Mouse (Mus musculus) ES-Bruce4 (cell line): Measurements from ENCODE around the gene Foxj2. TPM values are rescaled to one million over a fixed set of nuclear protein-coding genes. Genes with fewer than 3 reads are reported as not detected.

Source experiments
- H3K27ac ChIP-seq: 2 replicates; pipeline ENCODE4 v1.5.1; 2012; ENCODE audit warnings: low read length, inconsistent platforms; ENCODE audit not compliant: insufficient read depth
- H3K27me3 ChIP-seq: 2 replicates; pipeline ENCODE4 v1.6.1; 2012; ENCODE audit warnings: mild to moderate bottlenecking, low read length, inconsistent platforms; ENCODE audit not compliant: control insufficient read depth, poor library complexity, insufficient read depth, severe bottlenecking
- H3K36me3 ChIP-seq: 2 replicates; pipeline ENCODE4 v1.6.1; 2012; ENCODE audit warnings: inconsistent platforms, mild to moderate bottlenecking, low read length, moderate library complexity; ENCODE audit not compliant: control insufficient read depth, poor library complexity, insufficient read depth, severe bottlenecking
- H3K4me1 ChIP-seq: one replicate; pipeline ENCODE4 v1.8.1; 2011; ENCODE audit warnings: low read length; ENCODE audit not compliant: control insufficient read depth, insufficient read depth
- H3K4me3 ChIP-seq: 2 replicates; pipeline ENCODE4 v1.5.1; 2011; ENCODE audit warnings: low read depth, mild to moderate bottlenecking, low read length
- H3K9ac ChIP-seq: 2 replicates; pipeline ENCODE4 v1.6.1; 2012; ENCODE audit warnings: low read depth, mild to moderate bottlenecking, inconsistent platforms; ENCODE audit not compliant: poor library complexity, severe bottlenecking
- H3K9me3 ChIP-seq: replicated peaks from 2 replicates; pipeline ENCODE4 v1.6.1; 2012; ENCODE audit warnings: mild to moderate bottlenecking, low read length, inconsistent platforms; ENCODE audit not compliant: control insufficient read depth, poor library complexity, insufficient read depth, severe bottlenecking
- CTCF ChIP-seq: IDR thresholded peaks from one replicate; pipeline ENCODE4 v1.8.1; 2011; ENCODE audit warnings: low read depth, low read length
- EP300 ChIP-seq: IDR thresholded peaks from 2 replicates; pipeline ENCODE4 v1.6.1; 2011; ENCODE audit warnings: low read depth, low read length; ENCODE audit not compliant: insufficient read depth
- POLR2A ChIP-seq: IDR thresholded peaks from one replicate; pipeline ENCODE4 v1.8.1; 2011; ENCODE audit warnings: low read length; ENCODE audit not compliant: insufficient read depth
- polyA plus RNA-seq: library from polyadenylated mRNA; stranded (reverse); fragments of >200 nt; gene quantifications from 2 replicates; pipeline ENCODE4 v1.2.4, GENCODE M21; 2011; ENCODE audit warnings: low read depth; ENCODE audit not compliant: missing spikeins, insufficient read depth, insufficient read length

Foxj2 gene
- polyA plus RNA-seq, 1 experiment, result 10.9 TPM

- Histone ChIP-seq H3K27me3 (no peaks in the 10 kb centered on the region), H3K36me3 (no peaks in the 10 kb centered on the region), H3K9ac (no peak overlapping the region), H3K4me3 (no peak overlapping the region), H3K27ac (no peak overlapping the region), H3K4me1 (no peaks in the 10 kb centered on the region), H3K9me3 (no peaks in the 10 kb centered on the region)
- TF ChIP-seq EP300 (no peak), CTCF (peak; percentile 51)
Observed at GRCm38 (mm10) chr6:122834365-122834764, 14.7 kb downstream of the Foxj2 start.

- no peak for TF ChIP-seq EP300
- peak; percentile 32 for TF ChIP-seq CTCF
- no peak for TF ChIP-seq POLR2A
- no peak overlapping the region for H3K9ac ChIP-seq
- no peaks in the 10 kb centered on the region for H3K9me3 ChIP-seq
- H3K4me3 ChIP-seq, result no peak overlapping the region
- H3K4me1 ChIP-seq, result no peaks in the 10 kb centered on the region
- H3K27me3 ChIP-seq, result no peaks in the 10 kb centered on the region
- H3K27ac ChIP-seq, result no peak overlapping the region
- H3K36me3 ChIP-seq, result no peaks in the 10 kb centered on the region
Observed at GRCm38 (mm10) chr6:122836974-122837373, 17.3 kb downstream of the Foxj2 start.

- H3K9ac ChIP-seq, result no peak overlapping the region
- H3K36me3 ChIP-seq, result no peaks in the 10 kb centered on the region
Observed at GRCm38 (mm10) chr6:122837539-122837938, 17.8 kb downstream of the Foxj2 start.

GRCm38 (mm10) chr6:122843759-122844158 is 24.0 kb downstream of the Foxj2 start:
- Histone ChIP-seq H3K4me1 (no peaks in the 10 kb centered on the region), H3K4me3 (no peak overlapping the region), H3K27me3 (no peaks in the 10 kb centered on the region), H3K27ac (no peak overlapping the region), H3K36me3 (no peaks in the 10 kb centered on the region), H3K9me3 (no peaks in the 10 kb centered on the region), H3K9ac (no peak overlapping the region)
- TF ChIP-seq EP300 (no peak), CTCF (no peak), POLR2A (no peak)

More at GRCm38 (mm10) chr6:122837539-122837938, 17.8 kb downstream of the Foxj2 start:
- no peak overlapping the region for H3K4me3 ChIP-seq
- no peaks in the 10 kb centered on the region for H3K27me3 ChIP-seq
- TF ChIP-seq CTCF, result no peak
- no peak for TF ChIP-seq EP300
- no peak for TF ChIP-seq POLR2A
- H3K9me3 ChIP-seq, result no peaks in the 10 kb centered on the region
- H3K4me1 ChIP-seq, result no peaks in the 10 kb centered on the region
- no peak overlapping the region for H3K27ac ChIP-seq

- no peak overlapping the region for H3K27ac ChIP-seq
- TF ChIP-seq CTCF, result no peak
- TF ChIP-seq EP300, result no peak
- no peak for TF ChIP-seq POLR2A
- no peaks in the 10 kb centered on the region; the same call in 1 of the 2 replicates for H3K27me3 ChIP-seq
- no peaks in the 10 kb centered on the region for H3K9me3 ChIP-seq
- H3K4me1 ChIP-seq, result no peaks in the 10 kb centered on the region
- no peak overlapping the region for H3K4me3 ChIP-seq
- H3K9ac ChIP-seq, result no peak overlapping the region
- no peaks in the 10 kb centered on the region for H3K36me3 ChIP-seq
Observed at GRCm38 (mm10) chr6:122852696-122853095, 33.0 kb downstream of the Foxj2 start.

GRCm38 (mm10) chr6:122854552-122854951 is 34.8 kb downstream of the Foxj2 start:
- no peaks in the 10 kb centered on the region for H3K9me3 ChIP-seq
- no peak overlapping the region for H3K4me3 ChIP-seq
- H3K27ac ChIP-seq, result no peak overlapping the region
- TF ChIP-seq POLR2A (no peak), CTCF (no peak), EP300 (no peak)
- no peaks in the 10 kb centered on the region for H3K4me1 ChIP-seq
- no peaks in the 10 kb centered on the region for H3K36me3 ChIP-seq
- H3K27me3 ChIP-seq, result no peaks in the 10 kb centered on the region; the same call in 1 of the 2 replicates
- no peak overlapping the region for H3K9ac ChIP-seq
